Mouse (Mus musculus): ENCODE results near the gene Eif4e3.
A peak's percentile ranks its signal among the peaks of the same experiment; 100 is the strongest.

Eif4e3 gene

GRCm38 (mm10) chr6:99665457-99666317 lies 884 bp downstream of the Eif4e3 start:
- DNase-seq (ENCODE audit: low read depth, low spot score), result no peak

- no peak for DNase-seq (ENCODE audit: low read depth, low spot score)
Observed at GRCm38 (mm10) chr6:99663232-99663631, 3.3 kb downstream of the Eif4e3 start.

- no peak for DNase-seq (ENCODE audit: low read depth, low spot score)
Observed at GRCm38 (mm10) chr6:99660443-99660842, 6.1 kb downstream of the Eif4e3 start.

- DNase-seq (ENCODE audit: low read depth, low spot score), result no peak
Observed at GRCm38 (mm10) chr6:99658586-99658985, 8.0 kb downstream of the Eif4e3 start.

- DNase-seq (ENCODE audit: low read depth, low spot score), result no peak
Observed at GRCm38 (mm10) chr6:99656088-99656487, 10.5 kb downstream of the Eif4e3 start.

- DNase-seq (ENCODE audit: low read depth, low spot score), result no peak
Observed at GRCm38 (mm10) chr6:99655488-99655887, 11.1 kb downstream of the Eif4e3 start.

GRCm38 (mm10) chr6:99654343-99654742 lies 12.2 kb downstream of the Eif4e3 start:
- DNase-seq (ENCODE audit: low read depth, low spot score), result no peak

GRCm38 (mm10) chr6:99652341-99652740 lies 14.2 kb downstream of the Eif4e3 start:
- no peak for DNase-seq (ENCODE audit: low read depth, low spot score)

- DNase-seq (ENCODE audit: low read depth, low spot score), result no peak
Observed at GRCm38 (mm10) chr6:99649307-99649706, 17.3 kb downstream of the Eif4e3 start.

- no peak for DNase-seq (ENCODE audit: low read depth, low spot score)
Observed at GRCm38 (mm10) chr6:99646344-99646743, 20.2 kb downstream of the Eif4e3 start.

- peak; percentile 20 for DNase-seq (ENCODE audit: low read depth, low spot score)
Observed at GRCm38 (mm10) chr6:99644876-99645275, 21.7 kb downstream of the Eif4e3 start.

- DNase-seq (ENCODE audit: low read depth, low spot score), result no peak
Observed at GRCm38 (mm10) chr6:99644386-99644785, 22.2 kb downstream of the Eif4e3 start.

GRCm38 (mm10) chr6:99643439-99644199 lies 23.0 kb downstream of the Eif4e3 start:
- no peak for DNase-seq (ENCODE audit: low read depth, low spot score)

GRCm38 (mm10) chr6:99637456-99637855 lies 29.1 kb downstream of the Eif4e3 start:
- no peak for DNase-seq (ENCODE audit: low read depth, low spot score)

- no peak for DNase-seq (ENCODE audit: low read depth, low spot score)
Observed at GRCm38 (mm10) chr6:99636801-99637200, 29.8 kb downstream of the Eif4e3 start.

GRCm38 (mm10) chr6:99636121-99636520 lies 30.4 kb downstream of the Eif4e3 start:
- no peak for DNase-seq (ENCODE audit: low read depth, low spot score)

GRCm38 (mm10) chr6:99632121-99632980 lies 34.2 kb downstream of the Eif4e3 start:
- DNase-seq (ENCODE audit: low read depth, low spot score), result no peak

- DNase-seq (ENCODE audit: low read depth, low spot score), result no peak
Observed at GRCm38 (mm10) chr6:99631637-99632036, 34.9 kb downstream of the Eif4e3 start.

GRCm38 (mm10) chr6:99629726-99630458 lies 36.7 kb downstream of the Eif4e3 start:
- no peak for DNase-seq (ENCODE audit: low read depth, low spot score)

GRCm38 (mm10) chr6:99626347-99626746 lies 40.2 kb downstream of the Eif4e3 start:
- DNase-seq (ENCODE audit: low read depth, low spot score), result no peak

GRCm38 (mm10) chr6:99625803-99626202 lies 40.8 kb downstream of the Eif4e3 start:
- DNase-seq (ENCODE audit: low read depth, low spot score), result no peak
